Mouse (Mus musculus) embryo, embryonic 10 days (tissue): ENCODE measurements around the gene Scfd1.

ENCODE experiments used
- DNase-seq: peaks from one replicate; pipeline ENCODE4 v3.0.0-alpha.2; 2015; ENCODE audit warnings: low spot score

The Scfd1 gene

DNA sequence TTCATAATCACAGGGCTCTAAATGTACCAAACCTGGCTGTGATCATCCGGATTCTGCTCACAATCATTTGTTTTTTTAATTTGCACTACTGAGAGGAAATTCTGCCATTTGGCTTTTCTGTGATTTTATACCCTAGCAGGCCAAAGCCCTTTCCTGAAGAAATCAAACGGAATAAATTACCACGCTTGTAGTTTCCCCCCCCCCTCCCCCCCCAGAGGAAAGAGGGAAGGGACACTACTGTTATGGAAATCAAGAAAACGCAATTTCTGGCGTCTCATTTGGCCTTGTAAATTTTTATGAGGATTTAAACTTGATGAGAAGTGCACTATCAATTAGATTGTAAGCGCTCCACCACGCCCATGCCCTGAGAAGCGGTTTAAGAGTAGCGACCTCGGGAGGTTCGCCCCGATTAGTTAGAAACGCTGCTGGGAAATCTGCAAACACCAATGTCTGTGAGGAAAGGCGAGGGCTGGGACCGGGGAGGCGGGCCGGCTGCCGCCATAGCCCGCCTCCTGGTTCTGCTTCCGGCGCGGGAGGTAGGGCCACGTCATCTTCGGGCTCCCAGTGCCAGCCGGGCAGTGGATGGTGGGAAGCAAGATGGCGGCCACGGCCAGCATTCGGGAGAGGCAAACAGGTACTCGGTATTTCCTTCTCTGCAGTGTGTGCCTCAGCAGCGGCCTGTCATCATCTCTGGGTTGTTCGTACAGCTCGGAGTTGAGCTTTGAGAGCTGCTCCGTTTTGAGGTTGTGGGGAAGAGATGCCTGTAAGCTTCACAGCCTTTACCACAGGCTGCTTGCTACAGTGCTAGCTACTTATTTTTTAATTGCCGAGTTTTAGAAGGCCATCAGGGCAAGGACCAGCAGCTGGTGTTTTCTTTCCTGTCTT is at the start of gene Scfd1:
TSS of gene Scfd1 (plus strand) at position 508 of the 885 bp plus-strand sequence.
- DNase-seq = peak; percentile 95

DNA sequence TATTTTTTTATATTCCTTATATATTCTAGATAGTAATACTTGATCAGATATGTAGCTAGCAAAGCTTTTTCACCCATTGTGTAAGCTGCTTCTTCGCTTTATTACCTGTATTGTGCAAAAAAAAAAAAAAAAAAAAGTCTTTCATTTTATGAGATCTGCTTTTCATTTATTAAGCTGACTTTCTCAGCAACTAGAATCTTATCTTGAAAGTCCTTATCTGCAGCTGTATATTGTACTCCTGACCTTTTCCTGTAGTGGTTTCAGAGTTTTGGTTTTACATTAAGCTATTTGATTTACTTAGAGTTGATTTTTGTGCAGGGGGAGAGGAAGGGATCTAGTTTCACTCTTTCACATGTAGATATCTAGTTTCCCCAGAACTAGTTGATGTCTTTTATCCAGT is 40.3 kb upstream of the Scfd1 start:
- DNase-seq = no peak

DNA sequence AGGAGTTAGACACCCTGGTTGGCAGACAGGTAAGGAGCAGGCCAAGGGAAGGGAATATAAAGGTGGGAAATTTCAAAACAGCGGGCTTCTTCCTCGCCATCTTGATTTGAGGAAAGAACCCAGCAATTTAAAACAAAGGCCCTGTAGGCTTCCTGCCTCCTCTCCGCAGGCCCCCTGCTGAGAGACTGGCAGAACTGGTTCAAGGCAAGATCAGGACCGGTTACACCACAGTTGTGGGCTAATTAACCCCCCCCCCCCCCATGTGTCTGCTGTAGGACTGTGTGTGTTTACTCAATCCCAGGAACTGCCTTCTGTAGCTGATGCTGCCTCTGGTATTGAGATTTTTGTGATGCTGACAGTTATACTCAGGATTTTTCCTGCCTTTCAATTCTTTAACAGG is 31.2 kb upstream of the Scfd1 start:
- DNase-seq = peak; percentile 27

DNA sequence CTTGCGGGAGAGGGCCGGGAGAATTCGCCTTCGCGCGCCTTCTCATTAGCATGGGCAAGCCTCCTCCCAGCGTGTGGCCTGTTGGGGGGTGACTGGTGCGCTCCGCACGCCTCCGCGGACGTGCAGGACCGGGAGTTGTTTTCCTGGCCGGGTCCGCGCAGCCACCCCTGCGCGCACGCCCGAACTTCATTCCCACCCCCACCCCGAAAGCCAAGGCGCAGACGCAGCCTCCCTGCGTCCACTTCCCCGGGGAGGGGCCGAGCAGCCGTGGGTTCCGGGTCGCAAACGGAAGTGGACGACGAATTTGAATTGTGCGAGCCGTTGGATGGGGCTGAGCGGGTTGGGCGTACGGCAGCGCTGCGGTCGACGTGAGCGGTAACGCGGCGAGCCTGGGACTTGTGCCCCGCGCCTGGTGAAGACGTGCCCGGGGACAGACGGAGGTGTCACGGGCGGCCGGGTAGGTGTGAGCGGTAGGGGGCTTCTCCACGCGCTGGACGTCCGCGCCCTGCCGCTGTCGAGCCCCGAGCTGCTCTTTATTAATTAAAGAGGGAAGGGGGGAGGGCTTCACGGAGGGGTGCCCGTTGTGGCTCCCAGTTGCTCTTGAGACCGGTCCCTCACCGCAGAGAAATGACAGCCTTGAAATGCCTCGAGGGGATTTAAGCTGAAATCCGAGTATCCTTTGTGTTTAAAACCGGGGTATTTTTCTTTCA is 29.2 kb upstream of the Scfd1 start, which contains the start of gene G2e3:
TSS of gene G2e3 (plus strand) at position 74 of the 710 bp plus-strand sequence.
- DNase-seq = peak; percentile 96

DNA sequence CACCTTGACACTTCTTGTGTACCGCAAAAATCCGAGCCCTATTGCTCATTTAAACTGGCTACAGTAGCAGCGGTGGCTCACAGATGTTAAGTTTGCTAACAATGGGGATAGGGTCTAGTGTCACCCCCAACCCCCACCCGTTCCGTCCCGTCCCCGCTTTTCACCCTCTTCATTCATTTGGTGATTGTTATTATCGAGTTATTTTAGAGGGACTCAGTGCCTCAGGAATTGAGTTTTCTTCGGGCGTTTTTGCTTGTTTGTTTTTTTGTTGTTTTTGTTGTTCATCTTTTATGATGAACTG is 28.7 kb upstream of the Scfd1 start:
- DNase-seq = no peak

DNA sequence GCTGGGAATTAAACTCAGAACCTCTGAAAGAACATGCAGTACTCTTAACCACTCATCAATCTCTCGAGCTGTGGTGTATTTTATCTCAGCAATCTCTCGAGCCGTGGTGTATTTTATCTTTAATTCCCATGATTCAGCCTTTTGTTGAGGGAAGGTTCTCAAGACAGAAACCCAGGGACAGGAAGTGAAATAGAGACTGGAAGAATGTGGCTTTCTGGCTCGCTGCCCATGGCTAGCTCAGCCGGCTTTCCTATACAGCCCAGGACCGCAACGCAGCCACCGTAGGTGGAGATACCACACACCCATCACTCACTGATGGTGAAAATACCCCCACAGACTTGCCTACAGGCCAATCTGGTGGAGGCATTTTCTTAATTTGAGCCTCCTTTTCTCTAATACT is 22.0 kb upstream of the Scfd1 start:
- no peak for DNase-seq

DNA sequence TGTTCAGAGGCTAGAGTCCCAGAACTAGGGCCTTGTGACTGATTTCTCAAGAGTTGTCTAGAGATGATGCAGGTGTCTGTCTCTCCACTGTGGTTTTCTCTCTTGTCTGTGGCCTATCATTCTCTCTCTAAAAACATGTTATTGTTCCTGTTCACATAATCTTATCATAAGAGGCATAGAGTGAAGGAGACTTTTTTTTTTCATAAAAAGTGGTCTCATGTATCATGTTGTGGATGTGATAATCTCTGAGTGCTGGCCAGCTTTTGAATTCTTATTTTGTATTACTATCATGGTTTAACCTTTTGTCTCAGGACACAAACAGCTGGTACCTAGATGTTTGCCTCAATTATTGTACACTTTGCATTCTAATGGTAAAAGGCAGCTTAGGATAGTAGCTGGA is 16.0 kb upstream of the Scfd1 start:
- no peak for DNase-seq

DNA sequence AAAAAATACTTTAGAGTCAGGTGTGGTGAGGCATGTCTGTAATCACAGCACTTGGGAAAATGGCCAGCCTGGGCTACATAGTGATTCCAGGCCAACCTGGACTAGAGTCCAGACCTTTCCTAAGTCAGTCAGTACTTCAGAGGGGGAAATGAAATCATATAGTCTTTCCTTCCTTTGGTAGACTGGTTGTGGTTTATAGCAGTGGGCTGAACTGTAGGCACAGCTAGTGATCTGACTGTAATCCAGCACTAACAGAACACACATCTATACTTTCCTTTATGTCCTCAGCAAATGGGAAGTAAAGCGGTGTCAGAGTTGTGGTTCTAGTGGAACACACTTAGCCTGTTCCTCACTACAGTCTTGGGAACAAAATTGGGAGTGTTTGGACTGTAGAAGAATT is 14.4 kb upstream of the Scfd1 start:
- no peak for DNase-seq

DNA sequence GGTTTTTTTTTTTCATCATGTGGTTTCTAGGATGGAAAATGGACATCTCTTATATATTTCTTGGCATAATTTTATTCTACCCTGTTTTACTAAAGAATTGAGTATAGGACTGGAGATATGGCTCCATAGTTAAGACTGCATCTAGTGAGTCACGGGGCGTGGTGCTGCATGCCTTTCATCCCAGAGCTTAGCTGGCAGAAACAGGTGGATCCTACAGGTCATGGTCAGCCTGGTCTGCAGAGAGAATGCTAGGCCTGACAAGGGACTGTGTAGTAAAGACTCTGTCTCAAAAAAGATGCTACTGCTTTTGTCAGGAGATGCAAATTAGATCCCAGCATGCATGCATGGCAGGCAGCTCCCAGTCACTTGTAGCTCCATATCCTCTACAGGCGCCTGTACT is 8.8 kb upstream of the Scfd1 start:
- DNase-seq = no peak

DNA sequence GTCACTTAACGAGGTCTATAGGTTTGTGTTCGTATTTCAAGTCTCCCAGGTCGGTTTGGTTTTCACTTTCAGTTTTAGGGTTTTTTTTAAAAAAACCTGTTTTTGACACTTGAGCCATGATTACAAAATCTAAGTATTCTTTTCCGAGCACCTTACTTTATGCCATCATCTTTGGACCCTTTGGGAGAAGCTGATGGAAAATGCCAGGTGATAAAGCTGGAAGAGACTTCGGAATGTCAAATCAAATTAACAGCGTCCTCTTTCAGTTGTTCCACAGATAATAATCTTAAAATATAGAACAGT is 529 bp downstream of the Scfd1 start:
- DNase-seq = no peak

DNA sequence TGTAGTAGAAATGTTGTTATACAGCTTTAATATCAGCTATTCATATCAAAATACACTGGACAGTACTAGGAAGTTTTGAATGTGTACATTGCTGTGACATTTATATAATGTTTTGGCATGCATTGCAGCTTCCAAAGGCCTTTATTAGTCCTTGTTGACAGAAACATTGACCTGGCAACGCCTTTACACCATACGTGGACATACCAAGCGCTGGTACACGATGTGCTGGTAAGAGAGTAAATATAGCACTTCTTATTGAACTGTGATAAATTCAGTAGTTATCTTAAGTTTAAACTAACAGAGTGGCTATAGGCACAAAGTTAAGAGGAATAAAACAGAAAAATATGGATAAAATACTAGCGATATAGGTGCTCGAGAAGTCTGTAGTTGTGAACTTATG is 22.6 kb downstream of the Scfd1 start:
- DNase-seq = no peak

DNA sequence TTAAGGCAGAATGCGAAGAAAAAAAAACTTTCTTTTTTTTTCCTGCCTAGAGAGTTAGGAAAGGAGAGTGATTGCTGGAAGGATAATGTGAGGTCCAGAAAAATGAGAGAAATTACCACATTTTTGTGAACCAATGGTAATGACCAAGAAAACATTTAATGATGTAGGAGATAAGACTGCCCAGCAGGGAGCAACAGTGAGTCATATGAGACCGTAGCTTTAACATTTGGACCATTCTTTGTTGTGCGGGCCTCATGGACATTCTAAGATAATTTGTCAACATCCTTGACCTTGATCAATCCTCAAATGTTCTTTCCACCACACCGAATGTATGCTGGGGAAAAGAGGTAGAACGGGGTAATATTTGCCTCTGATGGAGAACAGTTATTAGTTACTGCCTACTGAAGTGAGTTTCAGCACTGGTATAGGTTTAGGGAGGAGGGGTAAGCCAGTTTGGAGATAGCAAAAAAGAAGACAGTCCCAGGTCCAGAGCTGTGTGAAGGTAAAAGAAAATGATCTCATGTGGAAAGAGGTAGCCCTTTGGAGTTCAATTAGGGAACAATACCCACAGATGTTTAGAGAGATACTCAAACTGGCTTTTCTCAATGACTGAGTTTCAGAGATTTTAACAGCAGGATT is 24.9 kb downstream of the Scfd1 start:
- DNase-seq = peak; percentile 64

DNA sequence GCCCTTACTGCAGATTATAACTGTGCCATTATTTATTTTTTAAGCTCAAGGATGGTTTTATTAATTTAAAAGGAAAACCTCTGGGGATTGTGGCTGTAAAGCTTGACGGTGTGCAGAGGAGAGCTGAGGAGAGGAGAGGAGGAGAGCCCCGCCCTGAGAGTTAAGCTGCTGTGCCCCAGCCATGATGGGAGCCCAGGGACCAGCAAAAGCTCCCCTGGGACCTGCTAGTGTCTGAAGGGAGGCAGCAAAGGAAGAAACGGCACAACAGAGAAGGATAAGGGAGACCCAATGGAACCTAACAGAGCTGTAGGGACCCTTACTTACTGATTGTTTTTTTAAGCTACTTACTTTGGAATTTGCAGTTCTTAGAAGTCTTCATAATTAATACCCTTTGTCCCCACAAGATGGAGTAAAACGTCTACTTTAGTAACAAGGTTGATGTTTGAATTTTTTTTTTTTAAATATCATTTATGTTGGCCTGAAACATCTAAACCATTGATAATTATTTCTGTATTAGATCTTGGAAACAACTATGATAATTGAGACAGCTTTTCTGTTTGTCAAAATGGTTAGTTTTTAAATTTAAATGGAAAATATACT is 26.8 kb downstream of the Scfd1 start:
- DNase-seq = no peak

DNA sequence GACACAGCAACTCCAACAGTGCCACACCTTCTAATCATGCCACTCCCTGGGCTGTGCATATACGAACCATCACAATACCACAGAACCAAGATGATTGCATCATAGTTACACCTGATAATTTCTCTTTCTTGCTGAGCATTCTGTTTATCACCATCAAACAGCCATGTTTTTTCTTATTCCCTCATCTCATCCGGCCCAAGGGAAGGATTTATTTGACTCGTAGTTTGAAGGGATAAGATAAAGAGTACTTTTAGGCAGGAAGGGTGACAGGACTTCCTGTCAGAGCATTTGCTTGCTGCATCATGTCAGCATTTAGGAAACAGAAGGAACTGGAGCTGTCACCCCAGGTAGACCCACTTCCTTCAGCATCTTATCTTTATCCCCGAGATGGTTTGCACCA is 34.1 kb downstream of the Scfd1 start:
- no peak for DNase-seq

DNA sequence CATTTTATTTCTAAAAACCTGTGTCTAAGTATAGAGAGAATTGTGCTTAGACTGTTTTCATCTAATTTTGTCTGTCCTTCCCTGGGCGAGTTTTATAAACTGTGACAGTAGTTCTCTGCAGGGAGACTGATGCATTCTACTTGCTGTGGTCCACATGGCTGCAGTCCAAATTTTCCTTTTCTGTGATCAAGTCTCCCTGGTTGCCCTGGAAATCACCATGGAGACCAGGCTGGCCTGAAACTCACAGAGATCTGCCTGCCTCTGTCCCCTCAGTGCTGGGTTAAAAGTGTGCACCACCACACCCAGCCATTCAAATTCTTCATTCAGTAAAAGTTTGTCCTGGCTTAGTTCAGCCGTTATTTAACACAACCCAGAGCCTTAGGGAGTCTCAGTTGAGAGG is 60.2 kb downstream of the Scfd1 start:
- no peak for DNase-seq

DNA sequence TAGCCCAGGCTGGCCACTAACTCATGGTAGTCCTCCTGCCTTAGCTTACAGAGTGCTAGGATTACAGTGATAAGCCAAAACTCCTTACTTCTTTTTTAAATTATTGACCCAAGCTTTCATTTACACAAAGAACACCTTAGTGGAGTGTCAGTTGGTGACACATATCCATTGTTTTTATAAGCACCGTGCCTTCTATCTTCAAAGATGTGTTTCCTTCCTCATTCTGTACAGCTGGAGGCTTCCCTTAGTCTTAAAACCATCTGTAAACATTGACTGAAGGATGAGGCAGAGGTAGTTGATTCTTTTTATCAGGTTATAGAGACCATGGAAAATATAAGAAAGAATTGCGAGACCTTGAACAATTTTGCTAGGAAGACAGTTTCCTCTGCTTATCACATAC is 61.0 kb downstream of the Scfd1 start:
- DNase-seq = no peak

DNA sequence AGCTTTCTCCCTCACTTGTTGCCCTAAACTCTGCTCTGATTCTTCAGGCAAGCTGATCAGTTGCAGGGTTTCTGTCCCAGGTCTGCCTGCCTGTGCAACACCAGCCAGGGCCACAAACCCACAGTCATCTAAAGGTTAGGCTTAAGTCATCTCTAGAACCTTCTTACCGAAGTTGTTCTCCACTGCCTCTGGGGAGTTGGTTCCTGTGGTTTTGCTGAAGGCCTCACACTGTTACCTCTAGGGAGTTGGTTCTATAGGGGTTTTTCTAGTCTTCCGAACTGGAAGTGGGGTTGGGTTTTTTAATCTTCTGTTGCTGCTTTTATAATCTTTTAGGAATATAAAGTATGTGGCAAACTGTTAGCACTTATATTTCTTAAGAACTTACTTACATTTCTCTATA is 72.0 kb downstream of the Scfd1 start:
- DNase-seq = no peak

DNA sequence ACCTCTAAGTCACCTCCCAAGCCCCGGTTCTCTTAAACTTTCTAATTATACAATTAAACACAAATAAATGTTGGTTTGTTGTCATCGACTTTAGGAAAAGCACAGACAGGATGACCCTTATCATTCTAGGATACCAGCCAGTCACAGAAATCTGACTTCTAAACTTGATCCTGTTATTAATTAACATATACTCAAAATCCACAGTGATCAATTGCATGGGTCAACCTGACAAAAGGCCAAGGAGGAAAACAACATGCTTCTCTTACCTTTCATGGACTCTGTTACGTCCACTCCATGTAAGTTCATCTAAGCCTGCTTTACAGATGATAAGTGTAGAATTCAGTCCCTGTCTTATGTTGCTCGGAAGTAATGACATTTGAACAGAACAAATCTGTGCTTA is 93.6 kb downstream of the Scfd1 start:
- no peak for DNase-seq

DNA sequence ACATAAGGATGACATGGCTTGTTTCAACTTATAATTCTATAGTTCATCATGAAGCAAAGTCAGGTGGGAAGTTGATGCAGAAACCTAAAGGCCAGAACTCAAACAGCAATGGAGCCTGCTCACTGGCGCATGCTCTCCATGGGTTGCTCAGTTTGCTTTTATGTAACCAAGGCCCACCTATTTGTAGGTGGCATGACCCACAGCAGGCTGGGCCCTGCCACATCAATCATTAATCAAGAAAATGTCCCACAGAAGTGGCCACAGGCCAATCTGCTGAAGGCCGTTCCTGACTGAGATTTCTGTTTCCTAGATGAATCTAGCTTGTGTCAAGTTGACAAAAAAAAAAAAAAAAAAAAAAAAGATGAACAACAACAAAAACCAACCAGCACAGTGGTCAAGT is 103.9 kb downstream of the Scfd1 start:
- DNase-seq = no peak

DNA sequence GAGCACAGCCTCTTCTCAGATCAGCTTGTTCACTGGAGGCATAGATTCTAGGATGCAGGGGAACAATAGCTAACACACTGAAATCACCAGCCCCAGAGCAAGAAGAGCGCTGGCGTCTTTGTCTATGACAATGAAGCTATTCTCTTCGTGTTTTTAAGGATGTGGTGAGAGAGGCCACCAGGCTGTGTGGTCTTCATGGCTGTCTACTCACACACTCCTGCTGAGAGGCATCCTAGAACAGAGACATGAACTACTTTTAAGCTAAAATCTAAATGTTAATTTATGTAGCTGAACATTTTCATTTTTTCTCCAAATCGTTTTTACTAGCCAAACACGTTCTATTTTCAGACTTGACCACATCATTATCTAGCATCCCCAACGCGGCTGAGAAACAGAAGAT is 114.7 kb downstream of the Scfd1 start:
- no peak for DNase-seq

DNA sequence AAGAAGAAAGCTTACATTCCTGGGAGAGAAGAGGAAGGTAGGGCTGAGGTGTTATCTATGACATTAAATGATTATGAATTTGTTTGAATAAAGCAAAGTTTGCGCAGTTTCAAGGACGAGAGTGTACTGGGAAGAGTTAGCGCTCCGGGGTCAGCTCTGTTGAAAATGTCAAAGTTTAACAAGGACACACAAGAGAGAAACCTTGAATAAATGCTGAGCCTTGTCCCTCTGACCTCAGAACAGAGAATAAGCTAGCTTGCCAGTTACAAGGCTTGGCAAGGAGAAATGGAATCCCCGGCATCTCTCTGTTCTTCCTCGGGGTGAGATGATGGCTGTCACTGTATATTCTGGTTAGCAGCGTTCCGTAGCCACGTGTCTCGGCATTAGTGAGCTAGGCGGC is 116.2 kb downstream of the Scfd1 start:
- DNase-seq = no peak

DNA sequence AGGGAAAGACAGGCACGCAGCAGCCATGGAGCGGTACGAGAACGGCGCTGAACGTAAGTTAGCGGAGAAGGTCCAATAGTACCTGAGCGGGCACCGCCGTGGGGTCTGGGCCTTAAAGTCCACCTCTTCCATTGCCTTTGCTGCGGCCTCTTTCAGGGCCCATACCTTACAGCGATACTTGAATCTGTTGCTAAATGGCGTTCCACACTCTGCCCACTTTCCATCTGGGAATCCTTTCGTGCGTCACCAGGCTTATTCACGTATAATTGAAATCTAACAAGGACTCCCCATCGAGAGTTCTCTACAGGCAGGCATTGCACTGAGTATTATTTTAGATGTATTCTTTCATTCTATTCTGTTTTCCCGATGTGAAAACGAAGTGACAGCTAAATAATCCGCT is 117.3 kb downstream of the Scfd1 start:
- DNase-seq = no peak
